Mouse (Mus musculus) MEL (cell line): ENCODE measurements around the gene Hnrnpa2b1. TPM values are rescaled to one million over a fixed set of nuclear protein-coding genes. Genes with fewer than 3 reads are reported as not detected.
"Not testable (repeated sequence)": the region's sequence is repeated elsewhere in the genome, so short reads cannot be mapped to it uniquely, and the experiment has no call there.

Experiments
- DNase-seq: peaks from one replicate; pipeline ENCODE4 v3.0.0; 2011; ENCODE audit warnings: low read depth, low spot score
- H3K27ac ChIP-seq: 2 replicates; pipeline ENCODE4 v1.5.1; 2012; ENCODE audit warnings: low read depth, mild to moderate bottlenecking, control low read depth, low read length, moderate library complexity; ENCODE audit not compliant: control insufficient read depth
- H3K27me3 ChIP-seq, 2 experiments: fragments of 150-350 bp in 1 of 2; sonication (generic) in 1 of 2; 2 replicates each; pipeline ENCODE4 v1.6.1; 2012; ENCODE audit warnings: low read length in 2 of 2, mild to moderate bottlenecking in 2 of 2, improper control_type of control experiment in 1 of 2, moderate library complexity in 1 of 2; ENCODE audit not compliant: insufficient read depth in 2 of 2, control insufficient read depth in 1 of 2
- H3K36me3 ChIP-seq, 2 experiments: 2 replicates each; pipeline ENCODE4 v1.6.1; 2012 to 2014; ENCODE audit warnings: low read length in 2 of 2, improper control_type of control experiment in 1 of 2, inconsistent platforms in 1 of 2, mild to moderate bottlenecking in 1 of 2; ENCODE audit not compliant: insufficient read depth in 2 of 2, control insufficient read depth in 1 of 2
- H3K4me1 ChIP-seq, 2 experiments: fragments of 150-350 bp in 1 of 2; sonication (generic) in 1 of 2; 2 replicates each; pipeline ENCODE4 v1.6.1; 2012; ENCODE audit warnings: low read length in 2 of 2, improper control_type of control experiment in 1 of 2, mild to moderate bottlenecking in 1 of 2; ENCODE audit not compliant: insufficient read depth in 2 of 2, control insufficient read depth in 1 of 2
- H3K4me3 ChIP-seq, 2 experiments: fragments of 150-350 bp in 1 of 2; sonication (generic) in 1 of 2; 2 replicates each; pipeline ENCODE4 v1.5.1; 2012; ENCODE audit warnings: low read depth in 2 of 2, low read length in 2 of 2, mild to moderate bottlenecking in 2 of 2, moderate library complexity in 2 of 2, control low read depth in 1 of 2, improper control_type of control experiment in 1 of 2; ENCODE audit not compliant: control insufficient read depth in 1 of 2, insufficient read depth in 1 of 2
- H3K79me2 ChIP-seq: 2 replicates; pipeline ENCODE4 v1.6.1; 2012; ENCODE audit warnings: mild to moderate bottlenecking, low read length, moderate library complexity; ENCODE audit not compliant: control insufficient read depth, poor library complexity, insufficient read depth
- H3K9ac ChIP-seq: 2 replicates; pipeline ENCODE4 v1.6.1; 2012; ENCODE audit warnings: low read depth, mild to moderate bottlenecking, control low read depth, low read length, moderate library complexity; ENCODE audit not compliant: control insufficient read depth, poor library complexity, severe bottlenecking
- H3K9me3 ChIP-seq: fragments of 150-350 bp; sonication (generic); replicated peaks from 2 replicates; pipeline ENCODE4 v1.6.1; 2012; ENCODE audit warnings: mild to moderate bottlenecking, low read length, improper control_type of control experiment, moderate library complexity; ENCODE audit not compliant: insufficient read depth
- EP300 ChIP-seq, 2 experiments: IDR thresholded peaks; 2 replicates each; pipeline ENCODE4 v1.6.1; 2011; ENCODE audit warnings: improper control_type of control experiment in 2 of 2, low read length in 2 of 2, low read depth in 1 of 2, mild to moderate bottlenecking in 1 of 2
- ETS1 ChIP-seq: IDR thresholded peaks from 2 replicates; pipeline ENCODE4 v1.6.1; 2012; ENCODE audit warnings: low read depth, mild to moderate bottlenecking, inconsistent platforms, low read length, improper control_type of control experiment, moderate library complexity
- GATA1 ChIP-seq: IDR thresholded peaks from 2 replicates; pipeline ENCODE4 v1.6.1; 2011; ENCODE audit warnings: low read depth, low read length, improper control_type of control experiment
- JUND ChIP-seq: IDR thresholded peaks from 2 replicates; pipeline ENCODE4 v1.6.1; 2011; ENCODE audit warnings: low read depth, mild to moderate bottlenecking, improper control_type of control experiment, low read length
- MAX ChIP-seq: IDR thresholded peaks from 2 replicates; pipeline ENCODE4 v1.6.1; 2011; ENCODE audit warnings: low read length, improper control_type of control experiment
- MEF2A ChIP-seq: IDR thresholded peaks from 2 replicates; pipeline ENCODE4 v1.6.1; 2014; ENCODE audit warnings: low read depth, mild to moderate bottlenecking, inconsistent platforms, low read length, improper control_type of control experiment; ENCODE audit not compliant: poor library complexity, insufficient replicate concordance, severe bottlenecking; ENCODE audit errors: extremely low read depth
- MXI1 ChIP-seq: IDR thresholded peaks from 2 replicates; pipeline ENCODE4 v1.6.1; 2011; ENCODE audit warnings: mild to moderate bottlenecking, low read depth, low read length, improper control_type of control experiment
- MYB ChIP-seq: IDR thresholded peaks from 2 replicates; pipeline ENCODE4 v1.6.1; 2011; ENCODE audit warnings: mild to moderate bottlenecking, low read depth, low read length, improper control_type of control experiment
- MYC ChIP-seq: IDR thresholded peaks from 2 replicates; pipeline ENCODE4 v1.6.1; 2011; ENCODE audit warnings: low read depth, mild to moderate bottlenecking, low read length, improper control_type of control experiment, moderate library complexity
- POLR2AphosphoS2 ChIP-seq: IDR thresholded peaks from 2 replicates; pipeline ENCODE4 v1.6.1; 2011; ENCODE audit warnings: low read length, improper control_type of control experiment
- RAD21 ChIP-seq: IDR thresholded peaks from 2 replicates; pipeline ENCODE4 v1.6.1; 2011; ENCODE audit warnings: mild to moderate bottlenecking, low read depth, low read length, improper control_type of control experiment
- RCOR1 ChIP-seq: IDR thresholded peaks from 2 replicates; pipeline ENCODE4 v1.6.1; 2012; ENCODE audit warnings: low read depth, mild to moderate bottlenecking, inconsistent platforms, low read length, improper control_type of control experiment
- TAL1 ChIP-seq: IDR thresholded peaks from 2 replicates; pipeline ENCODE4 v1.6.1; 2012; ENCODE audit warnings: mild to moderate bottlenecking, inconsistent platforms, low read length, moderate library complexity, mixed read lengths
- TCF12 ChIP-seq: IDR thresholded peaks from 2 replicates; pipeline ENCODE4 v1.6.1; 2014; ENCODE audit warnings: low read depth, mild to moderate bottlenecking, inconsistent platforms, low read length, improper control_type of control experiment, moderate library complexity
- UBTF ChIP-seq: IDR thresholded peaks from 2 replicates; pipeline ENCODE4 v1.6.1; 2012; ENCODE audit warnings: low read depth, mild to moderate bottlenecking, inconsistent platforms, low read length, improper control_type of control experiment, moderate library complexity, borderline replicate concordance; ENCODE audit not compliant: insufficient read depth
- ZC3H11A ChIP-seq: IDR thresholded peaks from 2 replicates; pipeline ENCODE4 v1.6.1; 2012; ENCODE audit warnings: low read depth, mild to moderate bottlenecking, inconsistent platforms, low read length, improper control_type of control experiment
- polyA plus RNA-seq, 2 experiments: library from polyadenylated mRNA; stranded (reverse) in 1 of 2; unstranded in 1 of 2; fragments of >175 nt in 1 of 2; fragments of >200 nt in 1 of 2; gene quantifications; 2 replicates each; pipeline versions ENCODE4 v1.2.1 to v1.2.4; 2012; ENCODE audit warnings: low replicate concordance in 2 of 2, low read depth in 1 of 2; ENCODE audit not compliant: insufficient read length in 2 of 2, insufficient read depth in 1 of 2, missing spikeins in 1 of 2
- total RNA-seq: library from RNA; depleted of rRNA; stranded (reverse); fragments of 300-350 nt; gene quantifications from 2 replicates; pipeline ENCODE4 v1.2.3, GENCODE M21; 2012

The Hnrnpa2b1 gene
- total and polyA plus RNA-seq, 3 experiments, result 635 to 1,710 (median 1,226) TPM

- TF ChIP-seq TAL1 (peak; percentile 32; the same call in 1 of the 2 replicates), UBTF (no peak), RAD21 (no peak)
These were observed 16.5 kb upstream of the Hnrnpa2b1 start (continued) for GRCm38 (mm10) chr6:51486076-51486710.

- H3K4me1 ChIP-seq, result peaks cover 12 to 15% of the 10 kb centered on the region in 2 experiments
- peaks cover 16 to 31% of the 10 kb centered on the region in 2 experiments for H3K36me3 ChIP-seq
- H3K4me3 ChIP-seq, result no peak overlapping the region
- peak overlapping the region; percentile 95 for H3K27ac ChIP-seq
- DNase-seq, result peak; percentile 81
- TF ChIP-seq POLR2AphosphoS2 (0 out of 2 replicates have a peak, but pooled peaks have one; percentile 22), MYB (peak; percentile 78), TCF12 (peak; percentile 91), MEF2A (no peak), TAL1 (peak; percentile 93), MYC (peak; percentile 82), MAX (peak; percentile 59; the same call in 1 of the 2 replicates), EP300 (IDR thresholded peaks at IDR 0.05; ENCODE audit: low read depth in 1 of 2, low read length in 2 of 2) (peak; percentile 94 to 96), ETS1 (peak; percentile 52), ZC3H11A (no peak), JUND (peak; percentile 75; the same call in 1 of the 2 replicates), RCOR1 (peak; percentile 62; the same call in 1 of the 2 replicates), MXI1 (no peak), GATA1 (peak; percentile 95)
- no peaks in the 10 kb centered on the region for H3K9me3 ChIP-seq
- H3K9ac ChIP-seq, result peak overlapping the region; percentile 52
- no peaks in the 10 kb centered on the region for H3K79me2 ChIP-seq
- H3K27me3 ChIP-seq, result no peaks in the 10 kb centered on the region
These were observed 16.0 kb upstream of the Hnrnpa2b1 start for GRCm38 (mm10) chr6:51485646-51486045.

- H3K27me3 ChIP-seq, H3K9ac ChIP-seq, DNase-seq, H3K9me3 ChIP-seq, H3K79me2 ChIP-seq, H3K27ac ChIP-seq, H3K4me3 ChIP-seq: not testable (repeated sequence)
- peaks cover 12 to 15% of the 10 kb centered on the region in 2 experiments for H3K4me1 ChIP-seq
- peaks cover 25 to 37% of the 10 kb centered on the region in 2 experiments for H3K36me3 ChIP-seq
These were observed 14.9 kb upstream of the Hnrnpa2b1 start for GRCm38 (mm10) chr6:51484556-51484955.
